Mouse (Mus musculus) limb, embryonic 11.5 days (tissue): Measurements from ENCODE around the gene Shq1. TPM values are rescaled to one million over a fixed set of nuclear protein-coding genes. Genes with fewer than 3 reads are reported as not detected.
A peak's percentile ranks its signal among the peaks of the same experiment; 100 is the strongest.

ENCODE experiments used
- ATAC-seq: fragments of 200-750 bp; cut with Nextera tagmentation; 2 replicates; pipeline ENCODE4 v1.8.0; 2017; ENCODE audit warnings: low read depth; ENCODE audit not compliant: insufficient number of reproducible peaks, low FRiP score, low TSS enrichment
- DNase-seq: peaks from one replicate; pipeline ENCODE4 v3.0.0-alpha.2; 2015; ENCODE audit warnings: low spot score
- H3K27ac ChIP-seq: fragments of 300-500 bp; sonication (generic); replicated peaks from 2 replicates; pipeline ENCODE4 v1.5.1; 2014; ENCODE audit warnings: low read depth, mild to moderate bottlenecking, low read length
- H3K27me3 ChIP-seq: fragments of 300-500 bp; sonication (generic); 2 replicates; pipeline ENCODE4 v1.6.1; 2014; ENCODE audit warnings: mild to moderate bottlenecking, low read length, mixed read lengths; ENCODE audit not compliant: control insufficient read depth, insufficient read depth
- H3K36me3 ChIP-seq: fragments of 300-500 bp; sonication (generic); 2 replicates; pipeline ENCODE4 v1.6.1; 2014; ENCODE audit warnings: mild to moderate bottlenecking, low read length, moderate library complexity, mixed read lengths; ENCODE audit not compliant: control insufficient read depth, insufficient read depth
- H3K4me1 ChIP-seq: fragments of 300-500 bp; sonication (generic); 2 replicates; pipeline ENCODE4 v1.6.1; 2014; ENCODE audit warnings: low read length, mixed read lengths; ENCODE audit not compliant: control insufficient read depth, insufficient read depth
- H3K4me2 ChIP-seq: fragments of 300-500 bp; sonication (generic); 2 replicates; pipeline ENCODE4 v1.6.1; 2014; ENCODE audit warnings: low read depth, mild to moderate bottlenecking, moderate library complexity; ENCODE audit not compliant: severe bottlenecking
- H3K4me3 ChIP-seq: fragments of 300-500 bp; sonication (generic); 2 replicates; pipeline ENCODE4 v1.5.1; 2014; ENCODE audit warnings: low read depth, low read length
- H3K9ac ChIP-seq: fragments of 300-500 bp; sonication (generic); 2 replicates; pipeline ENCODE4 v1.6.1; 2014; ENCODE audit warnings: mild to moderate bottlenecking, low read length
- H3K9me3 ChIP-seq: fragments of 300-500 bp; sonication (generic); 2 replicates; pipeline ENCODE4 v1.6.1; 2016; ENCODE audit warnings: low read length; ENCODE audit not compliant: control insufficient read depth
- WGBS: fragments of 180-500 bp; shearing (Covaris S2); extraction: QIAGEN DNeasy Blood & Tissue Kit; methylation state at CpG from one replicate; pipeline ENCODE4 v1.1.7; 2014; 5-methylcytosine and 5-hydroxymethylcytosine counted together
- polyA plus RNA-seq: library from polyadenylated mRNA; unstranded; fragments of >200 nt; fragmentation: Nextera tagmentation; extraction: Ambion mirVana; gene quantifications from 2 replicates; pipeline ENCODE4 v1.2.1, GENCODE M21; 2014

The Shq1 gene
- polyA plus RNA-seq: 18.0 and 20.3 TPM in 2 replicates

- no peaks in the 10 kb centered on the region for H3K36me3 ChIP-seq
- H3K4me3 ChIP-seq: peak within 1 kb of the TSS; percentile 80
- WGBS: 0% methylated on average over 49 of the region's 49 CpGs
- 0 out of 2 replicates have a peak, but pooled peaks cover 2% of the 10 kb centered on the region for H3K4me1 ChIP-seq
- no peaks in the 10 kb centered on the region for H3K27me3 ChIP-seq
- no peak within 1 kb of the TSS for H3K27ac ChIP-seq
- peak within 1 kb of the TSS; percentile 76 for H3K9ac ChIP-seq
- DNase-seq: peak; percentile 88
- peak within 1 kb of the TSS; percentile 91 for H3K4me2 ChIP-seq
- no peaks in the 10 kb centered on the region for H3K9me3 ChIP-seq
- ATAC-seq: peak; percentile 83; the same call in 1 of the 2 replicates
Measured at GRCm38 (mm10) chr6:100670880-100671344, at the start of gene Shq1. Gene Shq1 (minus strand): TSS chr6:100671157.

GRCm38 (mm10) chr6:100720098-100720501 lies 49.1 kb upstream of the Shq1 start:
- Histone ChIP-seq H3K36me3 (no peaks in the 10 kb centered on the region), H3K4me1 (peaks cover under 1% of the 10 kb centered on the region), H3K9me3 (no peaks in the 10 kb centered on the region), H3K27me3 (no peaks in the 10 kb centered on the region), H3K4me3 (no peak overlapping the region), H3K27ac (no peak overlapping the region), H3K4me2 (no peak overlapping the region), H3K9ac (no peak overlapping the region)
- 83% methylated on average over 6 of the region's 6 CpGs for WGBS
- DNase-seq (no peak), ATAC-seq (no peak)

- WGBS: 76% methylated on average over 8 of the region's 8 CpGs
- DNase-seq: no peak
- no peak for ATAC-seq
- no peaks in the 10 kb centered on the region for H3K27me3 ChIP-seq
- no peak overlapping the region for H3K4me3 ChIP-seq
- H3K4me1 ChIP-seq: no peaks in the 10 kb centered on the region
- no peak overlapping the region for H3K9ac ChIP-seq
- H3K36me3 ChIP-seq: no peaks in the 10 kb centered on the region
- no peak overlapping the region for H3K4me2 ChIP-seq
- no peak overlapping the region for H3K27ac ChIP-seq
- H3K9me3 ChIP-seq: no peaks in the 10 kb centered on the region
Measured at GRCm38 (mm10) chr6:100716817-100717216, 45.9 kb upstream of the Shq1 start.

GRCm38 (mm10) chr6:100716152-100716551 lies 45.2 kb upstream of the Shq1 start:
- WGBS: 84% methylated on average over 7 of the region's 7 CpGs
- H3K36me3 ChIP-seq: no peaks in the 10 kb centered on the region
- H3K9ac ChIP-seq: no peak overlapping the region
- ATAC-seq: no peak
- no peaks in the 10 kb centered on the region for H3K27me3 ChIP-seq
- no peak overlapping the region for H3K4me2 ChIP-seq
- H3K9me3 ChIP-seq: no peaks in the 10 kb centered on the region
- no peaks in the 10 kb centered on the region for H3K4me1 ChIP-seq
- DNase-seq: no peak
- no peak overlapping the region for H3K4me3 ChIP-seq
- H3K27ac ChIP-seq: no peak overlapping the region

- no peak for ATAC-seq
- WGBS: 63% methylated on average over 8 of the region's 8 CpGs
- Histone ChIP-seq H3K9me3 (no peaks in the 10 kb centered on the region), H3K4me3 (no peak overlapping the region), H3K4me2 (no peak overlapping the region), H3K27me3 (no peaks in the 10 kb centered on the region), H3K4me1 (no peaks in the 10 kb centered on the region), H3K27ac (no peak overlapping the region), H3K36me3 (no peaks in the 10 kb centered on the region), H3K9ac (no peak overlapping the region)
- no peak for DNase-seq
Measured at GRCm38 (mm10) chr6:100715296-100715828, 44.4 kb upstream of the Shq1 start.

GRCm38 (mm10) chr6:100710866-100711265 lies 39.9 kb upstream of the Shq1 start:
- H3K9me3 ChIP-seq: no peaks in the 10 kb centered on the region
- no peaks in the 10 kb centered on the region for H3K27me3 ChIP-seq
- H3K4me3 ChIP-seq: no peak overlapping the region
- H3K4me1 ChIP-seq: no peaks in the 10 kb centered on the region
- 84% methylated on average over 5 of the region's 5 CpGs for WGBS
- H3K27ac ChIP-seq: no peak overlapping the region
- H3K36me3 ChIP-seq: no peaks in the 10 kb centered on the region
- ATAC-seq (no peak), DNase-seq (no peak)
- no peak overlapping the region for H3K4me2 ChIP-seq
- no peak overlapping the region for H3K9ac ChIP-seq

GRCm38 (mm10) chr6:100710170-100710569 lies 39.2 kb upstream of the Shq1 start:
- Histone ChIP-seq H3K9ac (no peak overlapping the region), H3K27me3 (no peaks in the 10 kb centered on the region), H3K4me2 (no peak overlapping the region), H3K27ac (no peak overlapping the region), H3K4me3 (no peak overlapping the region), H3K36me3 (no peaks in the 10 kb centered on the region), H3K4me1 (no peaks in the 10 kb centered on the region), H3K9me3 (no peaks in the 10 kb centered on the region)
- 46% methylated on average over 4 of the region's 4 CpGs for WGBS
- no peak for ATAC-seq
- no peak for DNase-seq

- Histone ChIP-seq H3K9me3 (no peaks in the 10 kb centered on the region), H3K4me2 (no peak overlapping the region), H3K9ac (no peak overlapping the region), H3K36me3 (no peaks in the 10 kb centered on the region), H3K27ac (no peak overlapping the region), H3K4me1 (no peaks in the 10 kb centered on the region), H3K4me3 (no peak overlapping the region), H3K27me3 (no peaks in the 10 kb centered on the region)
- no peak for DNase-seq
- 38% methylated on average over 7 of the region's 7 CpGs for WGBS
- no peak for ATAC-seq
Measured at GRCm38 (mm10) chr6:100709483-100709882, 38.5 kb upstream of the Shq1 start.

- ATAC-seq (no peak), DNase-seq (no peak)
- Histone ChIP-seq H3K4me1 (no peaks in the 10 kb centered on the region), H3K4me2 (no peak overlapping the region), H3K27ac (no peak overlapping the region), H3K36me3 (no peaks in the 10 kb centered on the region), H3K27me3 (no peaks in the 10 kb centered on the region), H3K9ac (no peak overlapping the region), H3K4me3 (no peak overlapping the region), H3K9me3 (no peaks in the 10 kb centered on the region)
- WGBS: 88% methylated on average over 9 of the region's 9 CpGs
Measured at GRCm38 (mm10) chr6:100708996-100709395, 38.0 kb upstream of the Shq1 start.
